Mouse (Mus musculus) lung, adult 18-20 months (tissue): ENCODE measurements around the gene Ptprn2.

ENCODE experiments used
- DNase-seq, 2 experiments: peaks; one replicate each; pipeline ENCODE4 v3.0.0; 2022; ENCODE audit warnings: mixed read lengths in 2 of 2

Ptprn2 gene

GRCm38 (mm10) chr12:117236981-117237380 lies 751.5 kb downstream of the Ptprn2 start:
- no peak for DNase-seq

- no peak for DNase-seq
Measured at GRCm38 (mm10) chr12:117239927-117240715, 754.6 kb downstream of the Ptprn2 start.

GRCm38 (mm10) chr12:117242181-117242580 lies 756.7 kb downstream of the Ptprn2 start:
- DNase-seq: peak; percentile 21 to 31

- DNase-seq: no peak
Measured at GRCm38 (mm10) chr12:117245885-117246478, 760.5 kb downstream of the Ptprn2 start.

GRCm38 (mm10) chr12:117250465-117250864 lies 764.9 kb downstream of the Ptprn2 start:
- no peak for DNase-seq

- no peak for DNase-seq
Measured at GRCm38 (mm10) chr12:117251663-117252425, 766.3 kb downstream of the Ptprn2 start.

GRCm38 (mm10) chr12:117252426-117252779 lies 766.9 kb downstream of the Ptprn2 start:
- no peak for DNase-seq

GRCm38 (mm10) chr12:117254356-117254755 lies 768.8 kb downstream of the Ptprn2 start:
- no peak for DNase-seq

GRCm38 (mm10) chr12:117255325-117255724 lies 769.8 kb downstream of the Ptprn2 start:
- DNase-seq: no peak

GRCm38 (mm10) chr12:117255776-117256342 lies 770.3 kb downstream of the Ptprn2 start:
- DNase-seq: no peak

- DNase-seq: no peak
Measured at GRCm38 (mm10) chr12:117256849-117257204, 771.3 kb downstream of the Ptprn2 start.

- DNase-seq: no peak
Measured at GRCm38 (mm10) chr12:117257205-117257920, 771.8 kb downstream of the Ptprn2 start.

- DNase-seq: no peak
Measured at GRCm38 (mm10) chr12:117257921-117258497, 772.5 kb downstream of the Ptprn2 start.

- DNase-seq: no peak
Measured at GRCm38 (mm10) chr12:117260391-117261164, 775.1 kb downstream of the Ptprn2 start.

- DNase-seq: no peak
Measured at GRCm38 (mm10) chr12:117261165-117261440, 775.6 kb downstream of the Ptprn2 start.

GRCm38 (mm10) chr12:117262003-117262402 lies 776.5 kb downstream of the Ptprn2 start:
- DNase-seq: no peak

- DNase-seq: no peak
Measured at GRCm38 (mm10) chr12:117263081-117263480, 777.6 kb downstream of the Ptprn2 start.

GRCm38 (mm10) chr12:117265211-117265610 lies 779.7 kb downstream of the Ptprn2 start:
- DNase-seq: no peak

- no peak for DNase-seq
Measured at GRCm38 (mm10) chr12:117268543-117269172, 783.1 kb downstream of the Ptprn2 start.

- no peak for DNase-seq
Measured at GRCm38 (mm10) chr12:117269310-117269709, 783.8 kb downstream of the Ptprn2 start.

- DNase-seq: no peak
Measured at GRCm38 (mm10) chr12:117270199-117270598, 784.7 kb downstream of the Ptprn2 start.
